Mouse (Mus musculus) spleen, postnatal 36 days (tissue): ENCODE data around the gene Frmd4a.

Experiments
- DNase-seq, 2 experiments: peaks; one replicate each; pipeline ENCODE4 v3.0.0; 2022; ENCODE audit warnings: low spot score in 2 of 2, mixed read lengths in 1 of 2

Frmd4a gene

GRCm38 (mm10) chr2:4486185-4486584 is 468.7 kb downstream of the Frmd4a start:
- DNase-seq = no peak

GRCm38 (mm10) chr2:4487280-4487679 is 469.8 kb downstream of the Frmd4a start:
- no peak for DNase-seq

GRCm38 (mm10) chr2:4490845-4491244 is 473.3 kb downstream of the Frmd4a start:
- no peak for DNase-seq

- peak; percentile 28 to 48 for DNase-seq
Measured at GRCm38 (mm10) chr2:4492485-4493481, 475.3 kb downstream of the Frmd4a start.

- no peak for DNase-seq
Measured at GRCm38 (mm10) chr2:4494478-4494877, 477.0 kb downstream of the Frmd4a start.

- peak; percentile 38 to 59 for DNase-seq
Measured at GRCm38 (mm10) chr2:4499257-4499656, 481.7 kb downstream of the Frmd4a start.

GRCm38 (mm10) chr2:4499916-4500315 is 482.4 kb downstream of the Frmd4a start:
- no peak for DNase-seq

GRCm38 (mm10) chr2:4501257-4502027 is 483.9 kb downstream of the Frmd4a start:
- peak in 1 of 2 experiments; percentile 16 for DNase-seq

- no peak for DNase-seq
Measured at GRCm38 (mm10) chr2:4504413-4504812, 486.9 kb downstream of the Frmd4a start.

GRCm38 (mm10) chr2:4505695-4506094 is 488.2 kb downstream of the Frmd4a start:
- no peak for DNase-seq

GRCm38 (mm10) chr2:4506659-4507058 is 489.1 kb downstream of the Frmd4a start:
- no peak for DNase-seq

GRCm38 (mm10) chr2:4507887-4508615 is 490.5 kb downstream of the Frmd4a start:
- no peak for DNase-seq

GRCm38 (mm10) chr2:4508959-4509615 is 491.6 kb downstream of the Frmd4a start:
- DNase-seq = no peak

GRCm38 (mm10) chr2:4509739-4510138 is 492.2 kb downstream of the Frmd4a start:
- DNase-seq = no peak

GRCm38 (mm10) chr2:4510208-4511079 is 492.9 kb downstream of the Frmd4a start:
- DNase-seq = no peak

- no peak for DNase-seq
Measured at GRCm38 (mm10) chr2:4511080-4511386, 493.5 kb downstream of the Frmd4a start.

- DNase-seq = no peak
Measured at GRCm38 (mm10) chr2:4512607-4513006, 495.1 kb downstream of the Frmd4a start.

GRCm38 (mm10) chr2:4515910-4516309 is 498.4 kb downstream of the Frmd4a start:
- no peak for DNase-seq

- no peak for DNase-seq
Measured at GRCm38 (mm10) chr2:4516819-4517552, 499.5 kb downstream of the Frmd4a start.
